Mouse (Mus musculus) bone marrow macrophage, adult 2 months (primary cell): ENCODE results near the gene Atp9a. TPM values are rescaled to one million over a fixed set of nuclear protein-coding genes. Genes with fewer than 3 reads are reported as not detected.
A peak's percentile ranks its signal among the peaks of the same experiment; 100 is the strongest.

Experiments
- H3K27ac ChIP-seq: 2 replicates; pipeline ENCODE4 v1.5.1; 2012; ENCODE audit warnings: low read depth, low read length; ENCODE audit not compliant: insufficient read depth
- H3K4me1 ChIP-seq: 2 replicates; pipeline ENCODE4 v1.6.1; 2012; ENCODE audit warnings: low read length; ENCODE audit not compliant: control insufficient read depth, insufficient read depth
- H3K4me3 ChIP-seq: 2 replicates; pipeline ENCODE4 v1.5.1; 2012; ENCODE audit warnings: mild to moderate bottlenecking, low read length, moderate library complexity; ENCODE audit not compliant: insufficient read depth
- CTCF ChIP-seq: IDR thresholded peaks from 2 replicates; pipeline ENCODE4 v1.5.1; 2012; ENCODE audit warnings: low read depth, mild to moderate bottlenecking, low read length, moderate library complexity
- POLR2A ChIP-seq: IDR thresholded peaks from 2 replicates; pipeline ENCODE4 v1.6.1; 2012; ENCODE audit warnings: mild to moderate bottlenecking, low read depth, low read length, borderline replicate concordance
- polyA plus RNA-seq: library from polyadenylated mRNA; stranded (reverse); fragments of >200 nt; gene quantifications from 2 replicates; pipeline ENCODE4 v1.2.4, GENCODE M21; 2012; ENCODE audit not compliant: missing spikeins, insufficient read depth, insufficient read length

Atp9a gene
- 1.1 and 1.2 TPM in 2 replicates for polyA plus RNA-seq

DNA sequence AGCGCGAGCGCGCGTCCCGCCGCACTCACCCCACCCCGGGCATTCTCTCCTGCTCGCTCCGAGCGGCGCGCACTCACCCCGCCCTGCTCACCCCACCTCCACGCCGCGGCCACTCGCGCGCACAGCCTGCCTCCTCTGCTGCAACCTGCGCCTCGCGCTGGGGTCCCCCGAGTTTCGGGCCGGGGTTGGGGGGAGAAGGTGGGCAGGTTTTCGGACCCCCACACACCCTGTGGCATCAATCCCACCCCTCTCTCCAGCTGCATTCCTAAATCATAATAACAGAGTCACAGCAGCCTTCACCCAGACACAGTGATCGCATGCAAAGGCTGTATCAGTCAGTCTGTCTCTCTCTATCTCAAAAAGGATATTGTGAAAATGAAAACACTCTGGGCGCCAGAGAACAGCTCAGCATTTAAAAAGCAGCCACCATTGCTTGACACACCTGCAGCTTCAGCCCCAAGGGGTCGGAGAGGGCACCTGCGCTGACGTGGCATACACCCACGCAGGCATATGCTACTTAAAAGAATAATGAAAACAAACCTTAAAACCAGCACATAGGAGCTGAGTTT, at the start of gene Atp9a:
TSS of gene Atp9a (minus strand) at position 351 of the 569 bp plus-strand sequence.
- TF ChIP-seq POLR2A (no peak), CTCF (no peak)
- peak within 1 kb of the TSS; percentile 11; the same call in 1 of the 2 replicates for H3K4me3 ChIP-seq
- H3K27ac ChIP-seq: no peak within 1 kb of the TSS
- no peaks in the 10 kb centered on the region for H3K4me1 ChIP-seq

DNA sequence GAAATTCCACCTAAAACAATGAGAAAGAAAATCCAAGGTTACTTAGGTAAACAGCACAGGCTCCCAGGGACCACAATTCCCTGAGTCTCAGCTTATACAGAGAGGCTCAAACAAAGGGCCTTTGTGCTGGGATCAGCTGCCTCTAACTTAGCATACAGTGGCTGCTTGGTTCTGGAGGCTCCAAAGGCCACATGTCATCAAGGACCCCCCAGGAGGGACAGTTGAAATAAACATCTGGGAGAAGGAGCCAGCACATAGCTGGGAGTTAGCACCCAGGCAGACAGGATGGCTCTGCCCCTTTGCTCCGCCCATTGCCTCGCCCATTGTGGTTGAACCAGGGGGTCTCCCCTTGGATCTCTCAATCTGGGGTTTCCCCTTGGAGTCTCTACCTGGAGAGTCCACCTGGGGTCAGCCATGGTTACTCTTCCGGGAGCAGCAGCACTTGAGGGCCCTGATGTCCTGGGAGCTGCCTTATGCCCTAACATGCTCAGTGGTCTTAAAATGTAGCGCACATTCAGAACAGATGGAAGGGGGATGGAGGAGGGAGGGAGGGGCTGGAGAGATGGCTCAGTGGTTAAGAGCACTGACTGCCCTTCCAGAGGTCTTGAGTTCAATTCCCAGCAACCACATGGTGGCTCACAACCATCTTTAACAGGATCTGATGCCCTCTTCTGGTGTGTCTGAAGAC, 49.0 kb upstream of the Atp9a start:
- H3K4me1 ChIP-seq: no peaks in the 10 kb centered on the region
- TF ChIP-seq POLR2A: no peak
- no peak for TF ChIP-seq CTCF
- H3K4me3 ChIP-seq: no peak overlapping the region
- H3K27ac ChIP-seq: no peak overlapping the region

DNA sequence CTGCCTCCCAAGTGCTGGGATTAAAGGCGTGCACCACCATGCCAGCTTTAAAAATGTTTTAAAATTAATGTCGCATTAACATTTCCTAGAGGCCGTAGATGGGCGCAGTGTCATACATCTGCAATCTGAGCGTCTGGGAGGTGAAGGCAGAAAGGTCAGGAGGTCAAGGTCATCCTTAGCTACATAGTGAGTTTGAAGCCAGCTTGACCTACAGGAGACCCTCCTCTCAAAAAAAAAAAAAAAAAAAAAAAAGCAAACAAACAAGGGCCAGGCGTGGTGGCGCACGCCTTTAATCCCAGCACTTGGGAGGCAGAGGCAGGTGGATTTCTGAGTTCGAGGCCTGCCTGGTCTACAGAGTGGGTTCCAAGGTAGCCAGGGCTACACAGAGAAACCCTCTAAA, 44.0 kb upstream of the Atp9a start:
- H3K27ac ChIP-seq: no peak overlapping the region
- H3K4me1 ChIP-seq: no peaks in the 10 kb centered on the region
- no peak for TF ChIP-seq POLR2A
- no peak for TF ChIP-seq CTCF
- no peak overlapping the region for H3K4me3 ChIP-seq

GRCm38 (mm10) chr2:168780596-168780995, 38.4 kb upstream of the Atp9a start:
- no peak overlapping the region for H3K27ac ChIP-seq
- H3K4me3 ChIP-seq: no peak overlapping the region
- H3K4me1 ChIP-seq: no peaks in the 10 kb centered on the region
- TF ChIP-seq CTCF: no peak
- TF ChIP-seq POLR2A: no peak

DNA sequence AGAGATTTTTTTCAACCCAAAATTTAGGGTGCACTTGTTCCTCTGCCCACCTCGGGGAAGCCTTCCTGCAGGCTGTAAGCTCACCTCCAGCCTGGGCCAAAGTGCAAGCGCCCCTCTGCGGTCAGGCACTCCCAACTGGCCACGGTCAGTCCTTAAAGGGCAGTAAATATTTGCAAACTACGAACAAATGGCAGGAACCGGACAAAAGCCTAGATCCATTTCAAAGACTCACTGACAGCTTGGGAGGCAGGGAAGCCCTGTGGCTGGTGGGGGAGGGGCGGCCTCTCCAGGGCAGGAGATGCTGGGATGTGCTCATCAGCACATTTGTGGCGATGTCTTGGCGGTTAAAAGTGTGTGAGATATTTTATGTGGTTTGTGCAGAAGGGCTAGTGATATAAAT, 37.8 kb upstream of the Atp9a start:
- TF ChIP-seq CTCF (no peak), POLR2A (no peak)
- no peak overlapping the region for H3K27ac ChIP-seq
- H3K4me1 ChIP-seq: no peaks in the 10 kb centered on the region
- no peak overlapping the region for H3K4me3 ChIP-seq

- H3K27ac ChIP-seq: no peak overlapping the region
- no peak for TF ChIP-seq POLR2A
- H3K4me1 ChIP-seq: no peaks in the 10 kb centered on the region
- no peak overlapping the region for H3K4me3 ChIP-seq
Measured at GRCm38 (mm10) chr2:168777481-168777880, 35.3 kb upstream of the Atp9a start.

GRCm38 (mm10) chr2:168776238-168776637, 34.0 kb upstream of the Atp9a start:
- Histone ChIP-seq H3K4me3 (no peak overlapping the region), H3K27ac (no peak overlapping the region), H3K4me1 (no peaks in the 10 kb centered on the region)
- no peak for TF ChIP-seq POLR2A
- TF ChIP-seq CTCF: no peak

DNA sequence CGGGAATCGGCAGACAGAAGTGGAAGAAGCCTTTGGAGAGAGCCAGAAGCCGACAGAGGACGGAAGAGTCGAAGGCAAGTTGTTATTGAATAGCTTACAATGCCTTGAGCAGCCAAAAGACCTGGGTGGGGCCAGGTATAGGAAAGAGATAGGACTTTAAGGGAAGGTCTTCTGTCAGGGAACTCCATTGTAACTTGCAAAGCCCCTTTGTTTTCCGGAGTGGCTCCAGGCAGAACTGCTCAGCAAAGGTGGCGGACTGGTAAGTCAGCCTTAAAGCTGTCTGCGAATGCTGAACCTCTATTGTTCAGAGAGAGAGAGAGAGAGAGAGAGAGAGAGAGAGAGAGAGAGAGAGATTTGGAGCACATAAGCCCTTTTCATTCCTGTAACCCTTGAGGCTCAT, 27.1 kb upstream of the Atp9a start:
- Histone ChIP-seq H3K4me3 (no peak overlapping the region), H3K4me1 (no peaks in the 10 kb centered on the region), H3K27ac (no peak overlapping the region)
- TF ChIP-seq CTCF (no peak), POLR2A (no peak)

GRCm38 (mm10) chr2:168767582-168767981, 25.4 kb upstream of the Atp9a start, which contains the start of gene Sall4:
Gene Sall4, minus strand, starts transcription at chr2:168767943.
- Histone ChIP-seq H3K4me1 (no peaks in the 10 kb centered on the region), H3K4me3 (no peak within 1 kb of the TSS), H3K27ac (no peak within 1 kb of the TSS)
- TF ChIP-seq POLR2A (no peak), CTCF (no peak)

GRCm38 (mm10) chr2:168766538-168767361, 24.5 kb upstream of the Atp9a start:
- Histone ChIP-seq H3K4me1 (no peaks in the 10 kb centered on the region), H3K4me3 (no peak overlapping the region), H3K27ac (no peak overlapping the region)
- TF ChIP-seq CTCF (no peak), POLR2A (no peak)
